Mouse (Mus musculus): ENCODE measurements around the gene Barx2. TPM values are rescaled to one million over a fixed set of nuclear protein-coding genes. Genes with fewer than 3 reads are reported as not detected.

Gene Barx2
- polyA plus RNA-seq, 1 experiment from 2014 or later: 0.31 TPM

- DNase-seq (ENCODE audit: low spot score): no peak
- 80% methylated on average over 8 of the region's 8 CpGs for WGBS
- no peak for ATAC-seq (ENCODE audit: insufficient read depth, low FRiP score, low TSS enrichment)
Measured at GRCm38 (mm10) chr9:31851710-31852109, 61.6 kb downstream of the Barx2 start.

DNA sequence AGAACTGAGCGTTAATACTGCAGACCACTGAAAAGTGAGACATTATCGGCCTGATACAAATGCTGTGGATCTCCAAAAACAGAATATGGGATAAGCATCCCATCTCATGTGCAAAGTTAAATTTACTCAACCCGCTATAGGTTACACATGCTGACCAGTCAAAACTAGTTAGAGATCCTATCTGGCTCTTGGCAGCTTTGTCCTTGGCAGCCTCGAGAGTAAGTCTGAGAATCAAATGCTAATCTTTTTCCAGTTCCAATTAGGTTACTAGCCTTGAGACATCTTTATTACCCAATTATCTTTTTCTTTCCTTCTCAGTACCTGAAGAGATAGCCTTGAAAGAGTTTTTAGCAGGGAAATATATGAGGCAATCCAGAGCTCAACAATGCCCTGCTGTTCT is 62.6 kb downstream of the Barx2 start:
- H3K27me3 ChIP-seq (ENCODE audit: control insufficient read depth, insufficient read depth, low read length): no peaks in the 10 kb centered on the region
- H3K36me3 ChIP-seq (ENCODE audit: control insufficient read depth, insufficient read depth, low read length): no peaks in the 10 kb centered on the region
- H3K9me3 ChIP-seq (ENCODE audit: control insufficient read depth, low read length): no peaks in the 10 kb centered on the region
- ATAC-seq (ENCODE audit: insufficient read depth, low FRiP score, low TSS enrichment) (no peak), DNase-seq (ENCODE audit: low spot score) (no peak)
- no peak overlapping the region for H3K4me2 ChIP-seq (ENCODE audit: low read depth)
- no peak overlapping the region for H3K4me3 ChIP-seq (ENCODE audit: low read depth, low read length)
- no peaks in the 10 kb centered on the region for H3K4me1 ChIP-seq (ENCODE audit: control insufficient read depth, insufficient read depth, low read length)
- 92% methylated on average over 4 of the region's 4 CpGs for WGBS
- H3K27ac ChIP-seq (ENCODE audit: low read depth, low read length): no peak overlapping the region
- no peak overlapping the region for H3K9ac ChIP-seq (ENCODE audit: low read length)

More at GRCm38 (mm10) chr9:31851710-31852109, 61.6 kb downstream of the Barx2 start:
- no peak overlapping the region for H3K4me3 ChIP-seq (ENCODE audit: low read depth, low read length)
- H3K27ac ChIP-seq (ENCODE audit: low read depth, low read length): no peak overlapping the region
- H3K36me3 ChIP-seq (ENCODE audit: control insufficient read depth, insufficient read depth, low read length): no peaks in the 10 kb centered on the region
- H3K9ac ChIP-seq (ENCODE audit: low read length): no peak overlapping the region
- H3K27me3 ChIP-seq (ENCODE audit: control insufficient read depth, insufficient read depth, low read length): no peaks in the 10 kb centered on the region
- H3K9me3 ChIP-seq (ENCODE audit: control insufficient read depth, low read length): no peaks in the 10 kb centered on the region
- no peak overlapping the region for H3K4me2 ChIP-seq (ENCODE audit: low read depth)
- H3K4me1 ChIP-seq (ENCODE audit: control insufficient read depth, insufficient read depth, low read length): no peaks in the 10 kb centered on the region

GRCm38 (mm10) chr9:31849387-31849786 is 63.9 kb downstream of the Barx2 start:
- no peak overlapping the region for H3K4me3 ChIP-seq (ENCODE audit: low read depth, low read length)
- H3K27me3 ChIP-seq (ENCODE audit: control insufficient read depth, insufficient read depth, low read length): no peaks in the 10 kb centered on the region
- H3K9me3 ChIP-seq (ENCODE audit: control insufficient read depth, low read length): no peaks in the 10 kb centered on the region
- H3K4me1 ChIP-seq (ENCODE audit: control insufficient read depth, insufficient read depth, low read length): no peaks in the 10 kb centered on the region
- H3K36me3 ChIP-seq (ENCODE audit: control insufficient read depth, insufficient read depth, low read length): no peaks in the 10 kb centered on the region
- DNase-seq (ENCODE audit: low spot score) (no peak), ATAC-seq (ENCODE audit: insufficient read depth, low FRiP score, low TSS enrichment) (no peak)
- H3K27ac ChIP-seq (ENCODE audit: low read depth, low read length): no peak overlapping the region
- no peak overlapping the region for H3K9ac ChIP-seq (ENCODE audit: low read length)
- WGBS: 83% methylated on average over 7 of the region's 7 CpGs
- no peak overlapping the region for H3K4me2 ChIP-seq (ENCODE audit: low read depth)

DNA sequence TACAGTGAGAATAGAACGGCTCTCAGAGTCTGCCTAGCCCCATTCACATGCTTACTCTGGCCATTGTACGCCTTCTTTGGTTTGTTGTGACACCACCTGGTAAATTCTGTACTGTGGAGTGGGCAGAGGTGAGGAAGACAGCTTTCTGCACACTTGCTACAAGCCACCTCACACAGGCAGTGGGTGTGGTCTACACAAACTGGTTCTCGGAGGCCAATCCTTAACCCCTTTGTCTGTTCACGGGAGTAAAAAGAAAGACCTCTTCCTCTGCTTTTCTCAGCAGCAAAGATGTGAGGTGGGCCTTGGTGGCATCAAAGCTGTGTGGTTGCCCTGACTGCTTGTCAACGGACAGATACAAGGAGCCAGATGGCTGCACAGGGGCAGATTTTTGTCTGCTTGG is 68.6 kb downstream of the Barx2 start:
- Histone ChIP-seq H3K27ac (ENCODE audit: low read depth, low read length) (no peak overlapping the region), H3K27me3 (ENCODE audit: control insufficient read depth, insufficient read depth, low read length) (no peaks in the 10 kb centered on the region), H3K4me3 (ENCODE audit: low read depth, low read length) (no peak overlapping the region), H3K36me3 (ENCODE audit: control insufficient read depth, insufficient read depth, low read length) (no peaks in the 10 kb centered on the region), H3K9me3 (ENCODE audit: control insufficient read depth, low read length) (no peaks in the 10 kb centered on the region), H3K9ac (ENCODE audit: low read length) (no peak overlapping the region), H3K4me1 (ENCODE audit: control insufficient read depth, insufficient read depth, low read length) (no peaks in the 10 kb centered on the region), H3K4me2 (ENCODE audit: low read depth) (no peak overlapping the region)
- ATAC-seq (ENCODE audit: insufficient read depth, low FRiP score, low TSS enrichment) (no peak), DNase-seq (ENCODE audit: low spot score) (no peak)
- 68% methylated on average over 5 of the region's 5 CpGs for WGBS

- no peak overlapping the region for H3K9ac ChIP-seq (ENCODE audit: low read length)
- no peaks in the 10 kb centered on the region for H3K9me3 ChIP-seq (ENCODE audit: control insufficient read depth, low read length)
- H3K27ac ChIP-seq (ENCODE audit: low read depth, low read length): no peak overlapping the region
- no peak overlapping the region for H3K4me2 ChIP-seq (ENCODE audit: low read depth)
- H3K27me3 ChIP-seq (ENCODE audit: control insufficient read depth, insufficient read depth, low read length): no peaks in the 10 kb centered on the region
- H3K36me3 ChIP-seq (ENCODE audit: control insufficient read depth, insufficient read depth, low read length): no peaks in the 10 kb centered on the region
- DNase-seq (ENCODE audit: low spot score): no peak
- no peak overlapping the region for H3K4me3 ChIP-seq (ENCODE audit: low read depth, low read length)
- no peaks in the 10 kb centered on the region for H3K4me1 ChIP-seq (ENCODE audit: control insufficient read depth, insufficient read depth, low read length)
- ATAC-seq (ENCODE audit: insufficient read depth, low FRiP score, low TSS enrichment): no peak
- WGBS: 72% methylated on average over 10 of the region's 10 CpGs
Measured at GRCm38 (mm10) chr9:31841108-31841815, 72.0 kb downstream of the Barx2 start.

GRCm38 (mm10) chr9:31840571-31840970 is 72.7 kb downstream of the Barx2 start:
- H3K4me3 ChIP-seq (ENCODE audit: low read depth, low read length): no peak overlapping the region
- H3K9ac ChIP-seq (ENCODE audit: low read length): no peak overlapping the region
- DNase-seq (ENCODE audit: low spot score) (no peak), ATAC-seq (ENCODE audit: insufficient read depth, low FRiP score, low TSS enrichment) (no peak)
- no peak overlapping the region for H3K4me2 ChIP-seq (ENCODE audit: low read depth)
- WGBS: 84% methylated on average over 4 of the region's 4 CpGs
- no peaks in the 10 kb centered on the region for H3K27me3 ChIP-seq (ENCODE audit: control insufficient read depth, insufficient read depth, low read length)
- H3K36me3 ChIP-seq (ENCODE audit: control insufficient read depth, insufficient read depth, low read length): no peaks in the 10 kb centered on the region
- H3K4me1 ChIP-seq (ENCODE audit: control insufficient read depth, insufficient read depth, low read length): no peaks in the 10 kb centered on the region
- H3K9me3 ChIP-seq (ENCODE audit: control insufficient read depth, low read length): no peaks in the 10 kb centered on the region
- H3K27ac ChIP-seq (ENCODE audit: low read depth, low read length): no peak overlapping the region

DNA sequence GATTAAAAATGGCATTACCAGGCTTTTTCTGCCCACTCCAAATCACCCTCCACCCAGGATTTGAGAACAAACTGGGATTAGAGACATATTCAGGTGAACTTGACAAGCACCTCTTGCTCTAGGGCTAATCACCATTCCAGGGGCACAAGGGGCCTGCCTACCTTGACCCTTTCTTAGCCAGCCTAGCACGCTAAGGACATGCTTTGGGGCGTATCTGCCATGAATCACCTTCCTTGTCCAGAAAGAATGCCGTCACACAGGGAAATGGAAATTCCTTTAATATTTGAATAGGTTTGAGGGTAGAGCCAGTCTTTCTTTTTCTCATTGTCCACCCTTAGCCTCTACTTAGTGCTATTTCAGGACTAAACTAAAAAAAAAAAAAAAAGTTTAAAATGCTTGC is 73.2 kb downstream of the Barx2 start:
- no peak for DNase-seq (ENCODE audit: low spot score)
- Histone ChIP-seq H3K4me2 (ENCODE audit: low read depth) (no peak overlapping the region), H3K4me3 (ENCODE audit: low read depth, low read length) (no peak overlapping the region), H3K27me3 (ENCODE audit: control insufficient read depth, insufficient read depth, low read length) (no peaks in the 10 kb centered on the region), H3K27ac (ENCODE audit: low read depth, low read length) (no peak overlapping the region), H3K9ac (ENCODE audit: low read length) (no peak overlapping the region), H3K9me3 (ENCODE audit: control insufficient read depth, low read length) (no peaks in the 10 kb centered on the region), H3K4me1 (ENCODE audit: control insufficient read depth, insufficient read depth, low read length) (no peaks in the 10 kb centered on the region), H3K36me3 (ENCODE audit: control insufficient read depth, insufficient read depth, low read length) (no peaks in the 10 kb centered on the region)
- ATAC-seq (ENCODE audit: insufficient read depth, low FRiP score, low TSS enrichment): no peak
- WGBS: 74% methylated on average over 3 of the region's 3 CpGs

- WGBS: 54% methylated on average over 15 of the region's 15 CpGs
- H3K4me3 ChIP-seq (ENCODE audit: low read depth, low read length): no peak overlapping the region
- ATAC-seq (ENCODE audit: insufficient read depth, low FRiP score, low TSS enrichment) (no peak), DNase-seq (ENCODE audit: low spot score) (no peak)
- no peak overlapping the region for H3K9ac ChIP-seq (ENCODE audit: low read length)
- no peaks in the 10 kb centered on the region for H3K9me3 ChIP-seq (ENCODE audit: control insufficient read depth, low read length)
- H3K36me3 ChIP-seq (ENCODE audit: control insufficient read depth, insufficient read depth, low read length): no peaks in the 10 kb centered on the region
- H3K4me2 ChIP-seq (ENCODE audit: low read depth): no peak overlapping the region
- H3K4me1 ChIP-seq (ENCODE audit: control insufficient read depth, insufficient read depth, low read length): no peaks in the 10 kb centered on the region
- no peak overlapping the region for H3K27ac ChIP-seq (ENCODE audit: low read depth, low read length)
- no peaks in the 10 kb centered on the region for H3K27me3 ChIP-seq (ENCODE audit: control insufficient read depth, insufficient read depth, low read length)
Measured at GRCm38 (mm10) chr9:31839106-31840027, 73.9 kb downstream of the Barx2 start.

GRCm38 (mm10) chr9:31838047-31838446 is 75.2 kb downstream of the Barx2 start:
- DNase-seq (ENCODE audit: low spot score) (no peak), ATAC-seq (ENCODE audit: insufficient read depth, low FRiP score, low TSS enrichment) (no peak)
- no peaks in the 10 kb centered on the region for H3K9me3 ChIP-seq (ENCODE audit: control insufficient read depth, low read length)
- no peak overlapping the region for H3K27ac ChIP-seq (ENCODE audit: low read depth, low read length)
- no peaks in the 10 kb centered on the region for H3K4me1 ChIP-seq (ENCODE audit: control insufficient read depth, insufficient read depth, low read length)
- no peak overlapping the region for H3K9ac ChIP-seq (ENCODE audit: low read length)
- 72% methylated on average over 6 of the region's 6 CpGs for WGBS
- H3K27me3 ChIP-seq (ENCODE audit: control insufficient read depth, insufficient read depth, low read length): no peaks in the 10 kb centered on the region
- H3K36me3 ChIP-seq (ENCODE audit: control insufficient read depth, insufficient read depth, low read length): no peaks in the 10 kb centered on the region
- H3K4me2 ChIP-seq (ENCODE audit: low read depth): no peak overlapping the region
- no peak overlapping the region for H3K4me3 ChIP-seq (ENCODE audit: low read depth, low read length)

All from neural tube, embryonic 11.5 days (tissue).